Mouse (Mus musculus) heart, adult 11 months (tissue): Measurements from ENCODE around the gene Xylb.
"Not testable (repeated sequence)": the region's sequence is repeated elsewhere in the genome, so short reads cannot be mapped to it uniquely, and the experiment has no call there.

Experiments used
- DNase-seq: peaks from one replicate; pipeline ENCODE4 v3.0.0; 2022

The Xylb gene

DNA sequence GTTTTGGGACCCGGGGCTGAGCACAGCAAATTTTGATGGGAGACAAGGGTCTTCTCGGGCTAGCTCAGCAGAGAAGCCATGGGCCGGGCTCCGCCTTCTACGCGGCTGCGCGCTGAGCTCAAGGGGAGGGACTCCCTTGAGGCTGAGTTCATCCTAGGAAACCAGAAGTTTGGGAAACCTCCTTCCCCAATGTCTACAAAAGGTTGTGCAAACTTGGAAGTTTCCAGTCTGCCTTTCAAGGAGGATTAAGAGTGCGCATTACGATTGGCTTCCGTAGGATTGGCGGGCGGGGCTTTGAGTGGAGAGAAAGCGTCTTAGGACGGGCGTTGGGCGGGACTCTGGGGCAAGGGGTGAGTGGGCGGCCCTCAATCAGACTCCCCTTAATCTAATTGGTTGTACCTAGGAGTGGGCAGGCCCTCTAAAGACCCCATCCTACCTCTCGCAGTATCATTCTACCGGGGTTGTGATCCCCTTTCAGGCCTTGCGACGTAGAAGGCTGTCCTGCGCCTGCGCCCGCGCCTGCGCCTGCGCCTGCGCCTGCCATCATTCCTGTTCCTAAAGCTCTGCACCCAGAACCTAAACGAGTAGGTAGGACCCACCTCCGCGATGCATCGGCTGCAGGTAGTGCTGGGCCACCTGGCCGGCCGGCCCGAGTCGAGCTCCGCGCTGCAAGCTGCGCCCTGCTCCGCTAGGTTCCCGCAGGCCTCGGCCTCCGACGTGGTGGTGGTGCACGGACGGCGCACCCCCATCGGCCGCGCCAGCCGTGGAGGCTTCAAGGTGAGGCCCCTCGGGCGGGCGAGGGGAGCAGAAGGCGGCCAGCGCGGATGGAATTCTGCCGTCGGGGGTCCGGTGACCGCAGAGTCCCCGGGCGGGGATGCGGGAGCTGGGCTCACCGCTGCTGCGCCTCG is 16.0 kb upstream of the Xylb start, which contains the start of gene Myd88:
Gene Myd88 (minus strand): TSS at position 503 of the 908 bp plus-strand sequence.
- DNase-seq = peak; percentile 100

DNA sequence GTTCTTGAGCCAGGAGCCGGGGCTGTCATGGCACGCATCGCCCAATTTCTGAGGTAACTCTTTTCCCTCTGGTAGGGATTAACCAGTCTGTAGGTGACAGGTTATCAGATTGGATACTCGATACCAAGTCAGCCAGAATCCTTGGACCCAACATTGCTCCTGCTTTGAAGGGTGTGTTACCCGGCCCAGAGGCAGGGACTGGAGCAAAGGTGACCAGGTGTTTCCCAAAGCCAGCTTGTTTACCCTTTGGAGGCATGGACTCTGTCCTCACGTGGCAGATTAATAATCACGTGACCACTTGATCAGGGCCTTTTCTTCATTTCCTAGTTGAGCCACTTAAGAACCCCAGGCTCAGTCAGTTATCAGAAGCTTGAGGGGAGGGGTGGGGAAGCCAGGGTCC is 14.5 kb upstream of the Xylb start:
- no peak for DNase-seq

DNA sequence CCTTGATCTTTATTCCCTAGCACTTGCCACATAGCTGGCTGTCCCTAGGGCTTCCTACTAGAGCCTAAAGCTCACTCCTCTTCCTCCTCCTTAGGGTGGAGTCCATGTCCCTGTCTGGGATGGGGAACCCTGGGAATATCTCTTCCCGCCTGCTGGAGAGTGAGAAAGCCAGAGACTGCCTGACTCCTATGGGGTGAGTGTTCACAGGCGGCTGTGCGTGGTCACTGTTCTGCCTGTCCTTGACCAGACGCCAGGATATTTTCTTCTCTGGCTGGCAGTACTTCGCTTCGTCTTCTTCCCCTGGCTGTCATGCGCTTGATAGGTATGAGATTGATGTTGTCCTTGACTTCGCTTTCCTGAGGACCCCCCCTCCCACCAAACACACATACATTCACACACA is 10.8 kb upstream of the Xylb start:
- no peak for DNase-seq

DNA sequence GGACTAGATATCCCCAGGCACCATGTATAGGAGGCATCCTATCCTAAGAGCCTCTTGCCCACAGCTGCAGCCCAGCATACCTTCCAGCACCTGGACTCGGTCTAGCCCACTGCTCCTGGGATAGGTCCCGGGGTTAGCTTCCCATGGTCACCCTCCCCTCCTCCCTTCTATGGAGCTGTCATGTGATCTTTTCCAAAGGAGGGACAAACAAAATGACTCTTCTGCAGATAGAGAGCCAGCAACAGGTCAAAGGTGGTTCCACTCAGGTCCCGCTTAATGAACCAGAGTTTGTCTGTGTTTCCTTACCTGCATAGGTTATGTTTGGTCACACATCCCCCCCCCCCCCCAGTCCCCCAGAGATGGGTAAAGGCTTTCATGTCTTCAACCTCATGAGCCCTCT is 6.7 kb upstream of the Xylb start:
- no peak for DNase-seq

DNA sequence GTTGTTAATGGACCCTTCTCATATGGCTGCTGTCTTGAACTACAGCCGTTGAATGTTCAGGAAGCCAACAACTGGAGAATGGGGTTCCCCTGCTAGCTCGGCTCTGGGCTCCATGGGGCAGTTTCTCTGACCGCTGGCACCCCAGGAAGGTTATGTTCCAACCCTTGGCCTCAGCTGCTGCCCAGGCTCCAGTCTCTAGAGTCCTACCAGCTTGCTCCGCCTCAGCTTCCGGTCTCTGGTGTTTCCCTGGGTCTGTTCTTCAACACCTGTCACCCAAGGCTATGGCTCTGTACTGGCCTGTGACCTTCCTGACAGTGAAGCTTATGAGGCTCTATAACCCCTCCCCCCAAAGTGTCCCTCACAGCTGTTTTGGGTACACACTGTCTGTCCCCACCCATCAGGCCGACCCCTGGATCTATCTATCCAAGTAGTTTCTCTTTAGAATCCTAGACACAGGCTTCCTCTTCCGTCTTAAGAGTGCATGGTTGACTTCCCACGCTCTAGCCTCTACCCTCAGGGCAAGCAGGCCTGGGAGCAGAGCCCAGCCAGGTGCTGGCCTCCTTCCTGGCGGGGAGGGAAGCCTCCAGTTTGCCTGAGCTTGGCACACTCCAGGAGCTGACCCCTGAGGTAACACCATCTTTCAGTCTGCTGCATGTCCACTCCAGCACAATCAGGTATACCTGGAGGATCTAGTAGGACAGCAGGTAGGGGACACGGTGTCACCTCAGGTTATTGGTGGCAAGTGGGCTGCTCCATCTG is 6.1 kb upstream of the Xylb start:
- DNase-seq = no peak

DNA sequence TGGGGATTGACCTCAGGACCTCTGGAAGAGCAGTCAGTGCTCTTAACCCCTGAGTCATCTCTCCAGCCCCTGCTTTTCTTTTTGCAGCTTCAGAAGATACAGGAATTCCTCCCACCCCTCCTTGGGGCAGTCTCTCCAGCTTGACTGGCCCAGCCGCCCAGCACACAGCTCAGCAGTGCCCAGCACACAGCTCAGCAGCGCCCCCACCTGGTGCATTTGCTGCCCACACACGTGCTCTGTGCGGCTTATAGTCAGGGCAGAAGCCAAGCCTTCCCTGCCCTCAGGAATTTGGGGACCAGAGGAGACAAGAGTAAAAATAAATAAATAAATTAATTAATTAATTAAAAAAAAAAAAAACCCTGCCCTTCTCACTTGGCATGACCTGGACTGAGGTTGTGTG is 5.1 kb upstream of the Xylb start:
- peak; percentile 96 for DNase-seq

DNA sequence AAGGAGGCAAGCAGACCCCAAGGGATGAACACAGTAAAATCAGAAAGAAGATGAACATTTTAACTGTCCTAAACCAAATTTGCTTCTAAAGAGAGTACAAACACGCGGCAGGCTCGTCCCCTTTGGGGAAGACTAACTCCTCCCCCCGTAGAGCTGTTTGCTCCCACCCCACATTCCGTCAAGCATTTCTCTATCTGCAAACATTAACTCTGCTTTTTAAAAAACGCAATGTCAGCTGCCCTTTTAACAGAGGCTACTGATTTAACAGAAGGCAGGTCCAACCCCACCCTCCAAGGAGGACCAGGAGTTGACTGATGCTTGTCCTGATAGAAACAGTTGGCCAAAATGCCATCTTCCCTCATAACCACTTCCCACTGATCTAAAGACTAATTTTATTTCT is 3.3 kb upstream of the Xylb start:
- DNase-seq = no peak

DNA sequence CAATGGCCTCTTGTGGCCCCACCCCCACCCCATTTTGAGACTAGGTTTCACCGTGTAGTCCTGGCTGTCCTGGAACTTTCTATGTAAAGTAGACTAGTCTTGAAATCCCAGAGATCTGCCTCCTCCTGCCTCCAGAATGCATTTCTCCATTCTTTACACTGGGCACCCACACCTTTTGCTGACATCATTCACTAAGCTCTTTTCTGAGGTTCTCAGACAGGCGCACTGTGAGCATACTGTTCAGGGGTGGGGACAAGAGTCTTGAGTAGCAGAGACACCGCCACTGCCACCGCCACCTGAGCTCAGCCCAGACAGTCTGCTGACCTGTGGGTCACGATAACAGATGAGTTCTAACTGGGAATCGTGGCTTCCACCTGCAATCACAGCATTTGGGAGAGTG is 1.2 kb upstream of the Xylb start:
- no peak for DNase-seq

DNA sequence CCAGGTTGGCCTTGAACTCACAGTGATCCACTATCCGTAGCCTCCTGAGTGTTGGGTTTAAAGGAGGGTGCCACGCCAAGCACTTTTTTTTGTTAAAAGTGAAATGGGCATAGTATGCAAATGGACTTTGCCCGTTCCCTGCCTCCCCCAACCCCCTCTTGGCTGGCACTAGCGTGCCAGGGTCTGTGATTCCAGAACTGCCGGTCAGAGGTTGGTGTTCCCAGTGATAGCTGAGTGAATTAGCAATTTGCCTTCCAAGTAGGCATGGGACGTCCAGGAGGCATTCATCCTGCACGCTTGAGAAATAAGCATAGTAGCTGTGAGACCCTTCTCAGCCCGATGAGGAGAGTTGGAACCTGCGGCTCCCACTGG is 863 bp downstream of the Xylb start:
- DNase-seq = no peak

DNA sequence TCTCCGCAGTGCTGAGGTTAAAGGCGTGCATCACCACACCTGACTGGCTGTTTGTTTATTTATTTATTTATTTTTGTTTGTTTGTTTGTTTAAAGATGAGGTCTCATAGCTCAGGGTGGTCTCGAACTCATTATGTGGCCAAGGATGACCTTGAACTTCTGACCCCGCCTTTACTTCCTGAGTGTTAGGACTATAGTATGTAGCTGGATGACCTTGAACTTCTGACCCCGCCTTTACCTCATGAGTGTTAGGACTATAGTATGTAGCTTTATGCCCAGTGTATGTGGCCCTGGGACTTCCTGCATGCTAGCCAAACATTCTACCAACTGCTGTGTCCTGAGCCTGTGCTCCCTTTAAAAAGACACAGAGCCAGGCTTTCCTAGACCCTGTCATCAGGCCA is 4.2 kb downstream of the Xylb start:
- DNase-seq = no peak

DNA sequence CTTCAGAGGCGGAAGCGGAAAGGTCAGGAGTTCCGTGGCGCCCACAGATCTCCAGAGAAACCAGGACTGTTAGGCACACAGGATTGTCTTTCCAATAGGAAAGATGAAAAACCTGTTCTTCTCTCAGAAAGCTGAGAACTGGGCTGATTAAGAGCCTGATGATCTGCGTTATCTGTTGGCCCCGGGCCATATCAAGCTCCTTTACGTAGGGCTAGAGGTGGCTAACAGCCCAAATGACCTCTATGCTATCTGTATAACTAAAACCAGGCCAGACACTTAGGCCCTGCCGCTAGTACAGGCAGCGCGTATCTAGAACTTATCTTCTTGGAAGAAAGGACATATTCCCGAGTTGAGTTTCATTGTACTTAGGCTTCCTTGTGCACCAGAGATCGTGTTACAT is 6.0 kb downstream of the Xylb start:
- DNase-seq = no peak

DNA sequence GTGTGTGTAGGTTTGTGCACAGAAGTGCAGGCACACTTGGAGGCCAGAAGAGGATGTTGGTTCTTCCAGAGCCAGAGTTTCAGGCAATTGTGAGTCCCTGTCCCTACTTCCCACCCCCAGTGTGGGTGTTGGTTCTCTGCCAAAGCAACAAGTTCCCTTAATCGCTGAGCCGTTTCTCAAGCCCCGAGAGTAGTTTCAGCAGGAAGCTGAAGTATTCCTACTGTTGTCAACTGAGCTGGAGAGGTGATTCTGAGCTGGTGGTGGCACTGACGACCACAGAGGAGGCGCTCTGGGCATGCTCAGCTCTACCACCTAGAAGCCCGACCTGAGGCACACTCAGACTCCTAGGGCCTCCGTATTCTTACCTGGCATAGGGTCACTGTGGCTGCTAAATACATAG is 8.1 kb downstream of the Xylb start, which contains the start of gene Slc22a14:
Gene Slc22a14 (minus strand): TSS at position 270 of the 400 bp plus-strand sequence.
- peak; percentile 92 for DNase-seq

DNA sequence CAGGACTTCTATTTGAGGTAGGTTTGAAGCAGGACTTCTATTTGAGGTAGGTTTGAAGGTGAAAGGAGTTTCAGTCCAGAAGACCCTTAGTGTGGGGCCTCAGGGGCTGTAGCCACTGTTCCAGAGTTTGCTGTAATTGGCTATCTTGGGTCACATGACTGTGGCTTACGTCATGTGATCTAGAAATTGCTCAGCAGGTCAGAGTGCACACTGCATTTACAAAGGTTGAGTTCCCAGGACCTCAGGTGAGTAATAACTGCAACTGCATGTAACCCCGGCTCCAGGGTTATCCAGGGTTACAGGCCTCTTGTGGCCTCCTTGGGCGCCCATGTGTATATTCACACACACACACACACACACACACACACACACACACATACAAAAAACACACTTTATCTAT is 11.2 kb downstream of the Xylb start:
- DNase-seq = no peak

DNA sequence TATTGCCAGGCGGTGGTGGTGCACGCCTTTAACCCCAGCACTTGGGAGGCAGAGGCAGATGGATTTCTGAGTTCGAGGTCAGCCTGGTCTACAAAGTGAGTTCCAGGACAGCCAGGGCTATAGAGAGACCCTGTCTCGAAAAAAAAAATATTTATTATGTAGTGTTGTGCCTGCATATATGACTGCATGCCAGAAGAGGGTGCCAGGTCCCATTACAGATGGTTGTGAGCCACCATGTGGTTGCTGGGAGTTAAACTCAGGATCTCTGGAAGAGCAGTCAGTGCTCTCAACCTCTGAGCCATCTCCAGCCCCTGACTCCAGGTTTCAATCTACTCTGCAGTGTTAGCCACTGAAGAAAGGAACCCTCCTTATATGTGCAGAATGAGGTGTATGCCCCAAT is 13.6 kb downstream of the Xylb start:
- DNase-seq = not testable (repeated sequence)

DNA sequence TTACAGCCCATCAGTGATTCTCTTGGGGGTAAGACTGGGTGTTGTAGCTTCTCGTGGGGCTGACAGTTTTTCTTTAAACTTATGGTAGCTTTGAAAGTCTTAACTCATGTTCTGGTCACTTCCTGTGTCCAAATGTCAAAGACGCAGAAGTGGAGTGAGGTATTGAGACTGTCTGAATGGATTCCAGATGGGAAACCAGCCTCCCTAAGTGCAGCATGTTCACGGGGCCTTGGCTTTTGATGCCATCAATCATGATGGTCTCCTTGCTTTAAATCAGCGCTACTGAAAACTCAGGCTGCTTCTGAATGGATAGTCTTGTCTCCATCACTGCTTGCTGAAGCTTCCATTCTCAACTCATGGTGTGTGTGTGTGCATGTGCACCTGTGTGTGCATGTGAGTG is 14.1 kb downstream of the Xylb start:
- no peak for DNase-seq

DNA sequence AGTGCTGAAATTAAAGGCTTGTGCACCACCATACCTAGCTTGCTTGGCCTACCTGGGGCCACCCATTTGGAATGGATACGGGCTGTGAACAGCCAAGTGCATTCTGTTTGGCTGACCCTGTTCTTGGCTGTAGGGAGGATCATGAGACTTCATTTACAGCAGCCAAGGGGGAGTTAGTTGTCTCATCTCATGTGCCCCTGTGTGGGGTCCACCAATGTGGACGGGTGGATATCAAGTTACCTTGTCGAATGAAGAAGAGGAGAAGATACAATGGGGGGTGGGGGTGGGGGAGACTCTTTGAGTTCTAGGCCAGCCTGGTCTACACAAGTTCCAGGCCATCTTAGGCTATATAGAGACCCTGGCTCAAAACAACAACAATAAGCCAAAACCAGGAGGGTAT is 17.8 kb downstream of the Xylb start:
- DNase-seq = peak; percentile 71

DNA sequence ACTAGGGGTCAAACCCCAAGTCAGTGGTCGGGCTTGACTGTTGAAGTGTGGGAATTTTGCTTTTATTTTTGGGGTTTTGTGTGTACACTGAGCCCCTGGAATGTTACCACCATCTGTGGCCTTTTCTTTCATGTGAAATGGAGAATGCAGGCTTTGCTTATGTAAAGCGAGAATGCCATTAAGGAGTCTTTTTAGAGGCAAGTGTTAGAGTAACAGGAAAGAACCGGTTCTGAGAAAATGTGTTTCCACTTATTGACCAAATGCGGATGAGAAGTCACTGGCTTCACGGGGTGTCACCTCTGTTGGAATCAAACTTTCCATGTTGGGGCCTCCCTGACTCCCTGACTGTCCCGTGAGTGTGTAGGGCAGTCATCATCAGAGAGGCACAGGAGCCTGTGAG is 18.4 kb downstream of the Xylb start:
- no peak for DNase-seq

DNA sequence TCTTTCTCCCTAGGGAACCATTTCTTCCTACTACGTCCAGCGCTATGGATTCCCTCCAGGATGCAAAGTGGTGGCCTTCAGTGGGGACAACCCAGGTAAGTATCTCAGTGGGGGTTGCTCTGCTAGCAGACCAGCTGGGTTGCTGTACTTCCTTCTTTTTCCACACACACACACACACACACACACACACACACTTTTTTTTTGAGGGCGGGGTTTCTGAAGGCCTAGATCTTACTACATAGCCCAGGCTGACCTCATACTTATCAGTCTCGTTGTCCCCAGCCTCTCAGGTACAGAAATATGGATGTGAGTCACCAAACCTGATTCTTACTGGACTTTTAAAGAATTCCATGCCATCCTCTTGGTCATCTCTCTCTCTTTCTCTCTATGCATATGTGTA is 21.1 kb downstream of the Xylb start:
- DNase-seq = no peak

DNA sequence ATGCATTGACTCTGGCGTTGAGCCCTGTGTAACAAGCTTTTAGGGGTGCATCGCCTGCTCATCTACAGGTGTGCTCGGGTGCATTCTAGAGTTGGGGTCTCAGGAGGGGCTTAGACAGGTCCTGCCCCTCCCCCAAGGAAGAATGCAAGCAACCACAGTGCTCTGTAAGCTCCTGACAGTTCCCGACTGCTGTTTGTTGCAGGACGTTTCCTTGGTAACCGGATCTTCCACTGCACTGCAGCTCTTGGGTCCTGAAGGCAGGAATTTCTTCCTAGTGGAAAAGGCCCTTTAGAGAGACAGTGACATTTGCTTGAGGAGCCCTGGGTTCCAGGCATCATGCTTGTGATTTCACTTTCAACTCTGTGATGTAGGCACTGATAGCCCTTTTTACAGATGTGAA is 25.4 kb downstream of the Xylb start:
- DNase-seq = no peak

DNA sequence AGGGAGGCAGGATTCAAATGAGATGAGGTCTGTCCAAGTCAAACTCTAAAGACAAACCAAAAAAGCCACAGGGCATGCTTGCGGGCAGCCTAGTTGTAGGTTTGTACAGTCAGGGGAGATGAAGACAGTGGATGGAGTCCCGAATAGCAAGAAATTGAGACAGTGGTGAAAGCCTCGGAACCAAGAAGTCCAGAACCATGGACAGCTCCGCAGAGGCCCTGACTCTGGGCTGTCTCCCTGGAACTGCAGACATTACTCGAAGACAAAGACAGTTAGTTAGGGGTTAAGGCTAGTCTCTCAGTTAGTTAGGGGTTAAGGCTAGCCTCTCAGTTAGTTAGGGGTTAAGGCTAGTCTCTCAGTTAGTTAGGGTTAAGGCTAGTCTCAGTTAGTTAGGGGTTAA is 31.8 kb downstream of the Xylb start:
- no peak for DNase-seq

DNA sequence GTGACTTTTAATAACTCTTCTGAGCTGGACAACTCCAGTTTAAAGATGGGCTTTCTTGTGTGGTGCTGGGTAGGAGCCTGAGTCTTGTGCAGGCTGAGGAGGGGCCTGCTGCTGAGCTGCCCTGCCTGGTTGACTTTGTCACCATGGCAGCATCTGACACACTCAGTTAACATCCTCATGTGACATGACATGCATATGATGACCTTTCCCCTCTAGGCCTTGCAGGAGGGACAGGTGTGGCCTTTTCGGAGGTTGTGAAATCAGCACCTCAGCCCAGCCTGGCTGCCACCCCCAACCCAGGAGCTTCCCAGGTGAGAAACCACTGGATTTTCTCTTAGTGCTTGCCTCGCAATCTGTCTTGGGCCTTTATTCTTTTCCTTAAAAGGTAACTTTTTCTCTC is 33.0 kb downstream of the Xylb start:
- DNase-seq = no peak

DNA sequence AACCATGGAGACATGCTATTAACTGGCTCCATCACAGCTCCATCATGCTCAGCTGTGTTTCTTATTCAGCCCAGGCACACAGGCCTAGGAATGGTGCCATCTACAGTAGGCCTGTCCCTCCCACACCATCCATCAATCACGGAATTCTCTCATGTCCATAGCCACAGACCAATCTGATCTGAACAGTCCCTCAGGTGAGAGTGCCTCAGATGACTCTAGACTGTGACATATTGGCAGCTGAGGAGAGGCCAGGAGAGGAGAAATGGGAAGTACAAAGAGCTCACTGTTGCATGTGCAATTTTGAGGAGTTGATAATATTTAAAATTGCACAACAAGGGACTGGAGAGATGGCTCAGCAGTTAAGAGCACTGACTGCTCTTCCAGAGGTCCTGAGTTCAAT is 37.6 kb downstream of the Xylb start:
- no peak for DNase-seq

DNA sequence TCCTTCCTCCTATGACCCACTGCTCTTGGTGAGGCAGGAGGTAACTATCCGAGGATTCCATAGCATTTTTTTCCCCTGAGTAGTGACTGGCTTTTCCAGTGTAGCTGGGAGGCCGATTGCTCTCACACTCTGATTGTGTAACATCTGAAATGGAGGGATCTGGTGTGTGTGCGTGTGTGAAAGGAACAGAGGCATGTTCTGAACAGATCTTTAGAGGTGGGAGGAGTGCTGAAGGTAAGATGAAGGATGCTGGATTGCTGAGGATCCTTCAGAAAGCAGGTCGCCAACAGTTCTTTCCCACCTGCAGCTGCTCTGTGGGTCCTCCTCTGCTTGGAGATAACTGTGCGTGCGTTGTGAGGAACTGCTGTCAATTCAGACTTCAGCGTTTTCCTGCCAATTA is 44.2 kb downstream of the Xylb start:
- DNase-seq = no peak

DNA sequence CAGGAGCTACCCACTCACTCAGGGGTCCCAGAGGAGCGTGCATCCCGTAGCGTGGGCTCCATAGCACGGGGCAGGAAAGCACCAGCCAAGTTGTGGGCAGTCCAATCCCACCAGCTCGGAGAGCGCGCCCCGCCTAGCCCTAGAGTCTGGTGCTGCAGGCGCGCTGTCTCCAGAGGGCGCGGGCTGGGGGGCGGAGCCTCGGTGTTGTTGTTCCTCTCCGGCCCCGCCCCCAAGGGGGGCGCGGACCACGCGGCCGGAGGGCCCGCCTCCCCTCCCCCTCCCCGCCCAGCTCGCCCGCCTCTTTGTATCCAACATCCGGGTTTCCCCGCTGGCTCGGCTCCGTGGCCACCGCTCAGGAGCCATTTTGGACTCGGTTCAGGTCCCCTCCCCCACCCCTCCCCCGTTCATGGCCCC is 44.6 kb downstream of the Xylb start, which contains the start of gene Acvr2b:
Gene Acvr2b (plus strand): TSS at position 318 of the 414 bp plus-strand sequence.
- peak; percentile 99 for DNase-seq
